Mouse (Mus musculus): ENCODE results near the gene Fgfr2. TPM values are rescaled to one million over a fixed set of nuclear protein-coding genes. Genes with fewer than 3 reads are reported as not detected.

Fgfr2 gene
- polyA plus RNA-seq, 1 experiment from 2014 or later, result 81.1 TPM

GRCm38 (mm10) chr7:133029496-133030047, 93.6 kb downstream of the Fgfr2 start:
- H3K9me3 ChIP-seq (replicated peaks), result no peaks in the 10 kb centered on the region
- H3K27ac ChIP-seq, result no peak overlapping the region
- no peak overlapping the region for H3K4me2 ChIP-seq (replicated peaks)
- H3K27me3 ChIP-seq, result no peaks in the 10 kb centered on the region
- no peak overlapping the region for H3K9ac ChIP-seq
- H3K4me1 ChIP-seq, result peaks cover 32% of the 10 kb centered on the region
- no peak for ATAC-seq (ENCODE audit: low FRiP score)
- no peak overlapping the region for H3K4me3 ChIP-seq
- WGBS, result 85% methylated on average over 8 of the region's 8 CpGs
- H3K36me3 ChIP-seq, result no peaks in the 10 kb centered on the region

GRCm38 (mm10) chr7:133029004-133029403, 94.1 kb downstream of the Fgfr2 start:
- Histone ChIP-seq H3K27me3 (no peaks in the 10 kb centered on the region), H3K9me3 (replicated peaks) (no peaks in the 10 kb centered on the region), H3K4me2 (replicated peaks) (no peak overlapping the region), H3K4me3 (no peak overlapping the region), H3K27ac (no peak overlapping the region), H3K9ac (no peak overlapping the region), H3K36me3 (no peaks in the 10 kb centered on the region), H3K4me1 (peaks cover 26% of the 10 kb centered on the region)
- WGBS, result 94% methylated on average over 8 of the region's 8 CpGs
- no peak for ATAC-seq (ENCODE audit: low FRiP score)

- Histone ChIP-seq H3K27me3 (no peaks in the 10 kb centered on the region), H3K36me3 (no peaks in the 10 kb centered on the region), H3K4me2 (replicated peaks) (no peak overlapping the region), H3K4me3 (no peak overlapping the region), H3K9ac (no peak overlapping the region), H3K4me1 (peaks cover 16% of the 10 kb centered on the region), H3K27ac (no peak overlapping the region), H3K9me3 (replicated peaks) (no peaks in the 10 kb centered on the region)
- ATAC-seq (ENCODE audit: low FRiP score), result no peak
- 97% methylated on average over 4 of the region's 4 CpGs for WGBS
Measured at GRCm38 (mm10) chr7:133027930-133028329, 95.2 kb downstream of the Fgfr2 start.

GRCm38 (mm10) chr7:133024694-133025093, 98.5 kb downstream of the Fgfr2 start:
- H3K4me2 ChIP-seq (replicated peaks), result no peak overlapping the region
- H3K27me3 ChIP-seq, result no peaks in the 10 kb centered on the region
- H3K27ac ChIP-seq, result no peak overlapping the region
- no peaks in the 10 kb centered on the region for H3K9me3 ChIP-seq (replicated peaks)
- no peak overlapping the region for H3K9ac ChIP-seq
- no peak for ATAC-seq (ENCODE audit: low FRiP score)
- H3K36me3 ChIP-seq, result no peaks in the 10 kb centered on the region
- H3K4me1 ChIP-seq, result peaks cover 19% of the 10 kb centered on the region
- H3K4me3 ChIP-seq, result no peak overlapping the region
- 83% methylated on average over 1 of the region's 1 CpGs for WGBS

GRCm38 (mm10) chr7:133019481-133020020, 103.6 kb downstream of the Fgfr2 start:
- H3K27ac ChIP-seq, result no peak overlapping the region
- no peak overlapping the region for H3K4me2 ChIP-seq (replicated peaks)
- no peaks in the 10 kb centered on the region for H3K27me3 ChIP-seq
- H3K4me1 ChIP-seq, result peaks cover 40% of the 10 kb centered on the region
- H3K36me3 ChIP-seq, result no peaks in the 10 kb centered on the region
- no peak overlapping the region for H3K4me3 ChIP-seq
- no peaks in the 10 kb centered on the region for H3K9me3 ChIP-seq (replicated peaks)
- no peak for ATAC-seq (ENCODE audit: low FRiP score)
- H3K9ac ChIP-seq, result no peak overlapping the region
- 49% methylated on average over 6 of the region's 6 CpGs for WGBS

- Histone ChIP-seq H3K27ac (no peak overlapping the region), H3K9ac (no peak overlapping the region), H3K4me1 (peaks cover 46% of the 10 kb centered on the region)
Measured at GRCm38 (mm10) chr7:133018961-133019360, 104.2 kb downstream of the Fgfr2 start.

GRCm38 (mm10) chr7:133015416-133016070, 107.6 kb downstream of the Fgfr2 start:
- H3K27me3 ChIP-seq, result no peaks in the 10 kb centered on the region
- H3K4me1 ChIP-seq, result peaks cover 77% of the 10 kb centered on the region
- H3K4me2 ChIP-seq (replicated peaks), result no peak overlapping the region
- peak; percentile 28; the same call in 1 of the 2 replicates for ATAC-seq (ENCODE audit: low FRiP score)
- H3K27ac ChIP-seq, result peak overlapping the region; percentile 66
- WGBS, result 42% methylated on average over 7 of the region's 7 CpGs
- H3K4me3 ChIP-seq, result no peak overlapping the region
- H3K9me3 ChIP-seq (replicated peaks), result no peaks in the 10 kb centered on the region
- H3K36me3 ChIP-seq, result 0 out of 2 replicates have a peak, but pooled peaks cover 4% of the 10 kb centered on the region
- H3K9ac ChIP-seq, result no peak overlapping the region; the same call in 1 of the 2 replicates

More at GRCm38 (mm10) chr7:133018961-133019360, 104.2 kb downstream of the Fgfr2 start:
- no peak overlapping the region for H3K4me3 ChIP-seq
- no peaks in the 10 kb centered on the region for H3K36me3 ChIP-seq
- 74% methylated on average over 7 of the region's 7 CpGs for WGBS
- no peaks in the 10 kb centered on the region for H3K9me3 ChIP-seq (replicated peaks)
- H3K4me2 ChIP-seq (replicated peaks), result no peak overlapping the region
- H3K27me3 ChIP-seq, result no peaks in the 10 kb centered on the region
- ATAC-seq (ENCODE audit: low FRiP score), result no peak

- H3K9me3 ChIP-seq (replicated peaks), result no peaks in the 10 kb centered on the region
- H3K36me3 ChIP-seq, result peaks cover 4% of the 10 kb centered on the region; the same call in 1 of the 2 replicates
- H3K27ac ChIP-seq, result 0 out of 2 replicates have a peak overlapping the region, but pooled peaks have one; percentile 66
- H3K27me3 ChIP-seq, result no peaks in the 10 kb centered on the region
- no peak for ATAC-seq (ENCODE audit: low FRiP score)
- H3K9ac ChIP-seq, result no peak overlapping the region
- WGBS, result 92% methylated on average over 14 of the region's 14 CpGs
- no peak overlapping the region for H3K4me3 ChIP-seq
- H3K4me1 ChIP-seq, result peaks cover 76% of the 10 kb centered on the region
- H3K4me2 ChIP-seq (replicated peaks), result no peak overlapping the region
Measured at GRCm38 (mm10) chr7:133014631-133015030, 108.5 kb downstream of the Fgfr2 start.

GRCm38 (mm10) chr7:133013923-133014322, 109.2 kb downstream of the Fgfr2 start:
- H3K27ac ChIP-seq, result no peak overlapping the region; the same call in 1 of the 2 replicates
- peaks cover 4% of the 10 kb centered on the region; the same call in 1 of the 2 replicates for H3K36me3 ChIP-seq
- no peak overlapping the region for H3K9ac ChIP-seq
- H3K4me3 ChIP-seq, result no peak overlapping the region
- WGBS, result 95% methylated on average over 10 of the region's 10 CpGs
- peaks cover 74% of the 10 kb centered on the region for H3K4me1 ChIP-seq
- no peak for ATAC-seq (ENCODE audit: low FRiP score)
- no peaks in the 10 kb centered on the region for H3K27me3 ChIP-seq
- H3K4me2 ChIP-seq (replicated peaks), result no peak overlapping the region
- no peaks in the 10 kb centered on the region for H3K9me3 ChIP-seq (replicated peaks)

GRCm38 (mm10) chr7:133012637-133013366, 110.3 kb downstream of the Fgfr2 start:
- no peak overlapping the region for H3K9ac ChIP-seq
- H3K4me2 ChIP-seq (replicated peaks), result no peak overlapping the region
- ATAC-seq (ENCODE audit: low FRiP score), result no peak
- H3K27ac ChIP-seq, result peak overlapping the region; percentile 23; the same call in 1 of the 2 replicates
- 88% methylated on average over 14 of the region's 14 CpGs for WGBS
- H3K4me3 ChIP-seq, result no peak overlapping the region
- peaks cover 4% of the 10 kb centered on the region; the same call in 1 of the 2 replicates for H3K36me3 ChIP-seq
- H3K9me3 ChIP-seq (replicated peaks), result no peaks in the 10 kb centered on the region
- no peaks in the 10 kb centered on the region for H3K27me3 ChIP-seq
- H3K4me1 ChIP-seq, result peaks cover 73% of the 10 kb centered on the region

GRCm38 (mm10) chr7:133011611-133012010, 111.5 kb downstream of the Fgfr2 start:
- Histone ChIP-seq H3K4me1 (peaks cover 79% of the 10 kb centered on the region), H3K27ac (peak overlapping the region; percentile 68; the same call in 1 of the 2 replicates), H3K27me3 (no peaks in the 10 kb centered on the region), H3K36me3 (peaks cover 4% of the 10 kb centered on the region; the same call in 1 of the 2 replicates), H3K9me3 (replicated peaks) (no peaks in the 10 kb centered on the region), H3K4me3 (no peak overlapping the region), H3K4me2 (replicated peaks) (no peak overlapping the region), H3K9ac (no peak overlapping the region)
- 58% methylated on average over 4 of the region's 4 CpGs for WGBS
- no peak for ATAC-seq (ENCODE audit: low FRiP score)

GRCm38 (mm10) chr7:133011191-133011590, 112.0 kb downstream of the Fgfr2 start:
- Histone ChIP-seq H3K9me3 (replicated peaks) (no peaks in the 10 kb centered on the region), H3K27me3 (no peaks in the 10 kb centered on the region), H3K9ac (no peak overlapping the region), H3K27ac (peak overlapping the region; percentile 68), H3K4me1 (peaks cover 76% of the 10 kb centered on the region), H3K4me3 (no peak overlapping the region), H3K36me3 (peaks cover 4% of the 10 kb centered on the region; the same call in 1 of the 2 replicates), H3K4me2 (replicated peaks) (no peak overlapping the region)
- ATAC-seq (ENCODE audit: low FRiP score), result no peak
- WGBS, result 56% methylated on average over 5 of the region's 5 CpGs

All from hindbrain, embryonic 12.5 days (tissue).